Mouse (Mus musculus) lung, embryonic 15.5 days (tissue): ENCODE measurements around the gene Ptgdr2. TPM values are rescaled to one million over a fixed set of nuclear protein-coding genes. Genes with fewer than 3 reads are reported as not detected.
A peak's percentile ranks its signal among the peaks of the same experiment; 100 is the strongest.

Experiments used
- ATAC-seq: fragments of 200-750 bp; cut with Nextera tagmentation; 2 replicates; pipeline ENCODE4 v1.8.0; 2017; ENCODE audit warnings: moderate number of reproducible peaks, borderline replicate concordance; ENCODE audit not compliant: low FRiP score, low TSS enrichment; ENCODE audit errors: extremely low read depth
- H3K27ac ChIP-seq: fragments of 300-500 bp; sonication (generic); 2 replicates; pipeline ENCODE4 v1.5.1; 2015; ENCODE audit warnings: moderate library complexity, mild to moderate bottlenecking, inconsistent platforms
- H3K27me3 ChIP-seq: fragments of 300-500 bp; sonication (generic); 2 replicates; pipeline ENCODE4 v1.6.1; 2015; ENCODE audit warnings: inconsistent platforms
- H3K36me3 ChIP-seq: fragments of 300-500 bp; sonication (generic); 2 replicates; pipeline ENCODE4 v1.6.1; 2015; ENCODE audit warnings: inconsistent platforms
- H3K4me1 ChIP-seq: fragments of 300-500 bp; sonication (generic); 2 replicates; pipeline ENCODE4 v1.6.1; 2015; ENCODE audit warnings: inconsistent platforms
- H3K4me2 ChIP-seq: fragments of 300-500 bp; sonication (generic); 2 replicates; pipeline ENCODE4 v1.6.1; 2015; ENCODE audit warnings: inconsistent platforms, mild to moderate bottlenecking, moderate library complexity
- H3K4me3 ChIP-seq: fragments of 300-500 bp; sonication (generic); 2 replicates; pipeline ENCODE4 v1.5.1; 2015; ENCODE audit warnings: mild to moderate bottlenecking, inconsistent platforms
- H3K9ac ChIP-seq: fragments of 300-500 bp; sonication (generic); 2 replicates; pipeline ENCODE4 v1.6.1; 2015; ENCODE audit warnings: inconsistent platforms
- H3K9me3 ChIP-seq: fragments of 300-500 bp; sonication (generic); 2 replicates; pipeline ENCODE4 v1.6.1; 2016; ENCODE audit warnings: inconsistent platforms
- WGBS: fragments of 180-500 bp; shearing (Covaris S2); methylation state at CpG from one replicate; pipeline ENCODE4 v1.1.7; 2015; 5-methylcytosine and 5-hydroxymethylcytosine counted together
- polyA plus RNA-seq: library from polyadenylated mRNA; unstranded; fragments of >200 nt; fragmentation: Nextera tagmentation; extraction: Ambion mirVana; gene quantifications from 2 replicates; pipeline ENCODE4 v1.2.1, GENCODE M21; 2015

Ptgdr2 gene
- polyA plus RNA-seq, 1 experiment from 2014 or later: 0.09 TPM

DNA sequence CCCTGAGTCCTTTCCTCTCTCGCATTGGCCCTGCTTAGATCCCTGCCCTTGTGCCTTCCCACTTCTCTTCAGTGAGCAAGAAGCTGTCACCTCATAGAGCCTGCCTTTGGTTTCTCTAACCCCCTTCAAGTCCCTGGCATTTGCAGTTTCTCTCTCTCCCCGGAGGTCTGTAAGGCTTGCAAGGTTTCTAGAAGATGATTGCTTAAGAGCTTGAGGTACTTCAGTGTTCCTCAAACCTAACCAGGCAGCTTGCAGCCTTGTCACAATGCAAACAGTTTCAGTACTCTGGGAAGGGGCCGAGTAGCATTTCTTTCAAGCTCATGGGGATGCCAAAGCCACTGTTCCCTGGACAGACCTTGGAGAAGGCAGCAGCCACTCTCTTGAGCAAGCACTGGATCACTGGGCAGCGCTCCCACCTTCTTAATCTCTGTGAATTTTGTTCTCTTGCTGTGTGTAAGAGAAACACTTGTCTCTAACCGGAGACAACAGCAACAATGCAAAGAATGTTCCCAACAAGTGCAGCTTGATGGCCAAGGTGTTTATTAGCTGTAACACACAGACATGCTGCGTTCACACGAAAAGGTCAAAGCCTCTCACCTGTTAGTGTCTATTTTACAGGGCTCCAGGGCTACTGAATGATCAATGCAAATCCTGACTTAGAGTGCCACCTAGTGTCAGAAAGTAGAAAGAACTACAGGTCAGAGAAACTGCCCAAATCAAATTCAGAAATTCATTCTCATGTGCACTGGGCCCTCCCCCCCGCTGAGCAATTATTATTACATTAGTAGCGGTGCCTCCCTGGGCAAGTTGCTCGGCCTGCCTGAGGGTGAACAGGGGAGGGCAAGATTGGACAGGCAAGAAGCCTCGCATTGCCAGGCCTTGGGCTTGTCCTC is 22.4 kb downstream of the Ptgdr2 start:
- ATAC-seq: peak; percentile 66; the same call in 1 of the 2 replicates
- H3K27ac ChIP-seq: peak overlapping the region; percentile 9; the same call in 1 of the 2 replicates
- no peaks in the 10 kb centered on the region for H3K9me3 ChIP-seq
- H3K4me2 ChIP-seq: no peak overlapping the region
- H3K4me1 ChIP-seq: peaks cover 2% of the 10 kb centered on the region; the same call in 1 of the 2 replicates
- no peak overlapping the region for H3K9ac ChIP-seq
- H3K27me3 ChIP-seq: peaks cover 4% of the 10 kb centered on the region; the same call in 1 of the 2 replicates
- 20% methylated on average over 11 of the region's 11 CpGs for WGBS
- H3K36me3 ChIP-seq: no peaks in the 10 kb centered on the region
- H3K4me3 ChIP-seq: no peak overlapping the region

DNA sequence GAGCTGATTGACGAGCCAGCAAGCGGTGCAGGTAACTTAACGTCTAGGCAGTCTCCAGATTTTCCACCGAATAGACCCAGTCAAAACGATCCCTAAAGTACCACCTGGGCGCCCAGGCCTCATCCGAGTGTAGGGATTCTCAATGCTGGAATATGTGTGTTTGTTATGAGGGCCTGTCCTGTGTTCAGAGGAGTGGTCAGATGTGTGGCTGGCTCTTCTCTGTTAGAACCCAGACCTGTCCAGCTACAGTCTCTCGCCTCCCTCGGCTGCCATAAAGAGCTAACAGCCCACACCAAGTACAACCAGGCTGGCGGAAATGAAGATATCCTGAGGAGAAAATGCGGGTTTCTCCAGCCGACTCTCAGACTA is 23.0 kb downstream of the Ptgdr2 start:
- Histone ChIP-seq H3K27me3 (peaks cover 4% of the 10 kb centered on the region; the same call in 1 of the 2 replicates), H3K36me3 (no peaks in the 10 kb centered on the region), H3K9ac (no peak overlapping the region), H3K4me2 (no peak overlapping the region), H3K4me3 (no peak overlapping the region), H3K9me3 (no peaks in the 10 kb centered on the region), H3K4me1 (peaks cover 2% of the 10 kb centered on the region; the same call in 1 of the 2 replicates), H3K27ac (no peak overlapping the region)
- ATAC-seq: 0 out of 2 replicates have a peak, but pooled peaks have one; percentile 28
- 36% methylated on average over 12 of the region's 12 CpGs for WGBS

DNA sequence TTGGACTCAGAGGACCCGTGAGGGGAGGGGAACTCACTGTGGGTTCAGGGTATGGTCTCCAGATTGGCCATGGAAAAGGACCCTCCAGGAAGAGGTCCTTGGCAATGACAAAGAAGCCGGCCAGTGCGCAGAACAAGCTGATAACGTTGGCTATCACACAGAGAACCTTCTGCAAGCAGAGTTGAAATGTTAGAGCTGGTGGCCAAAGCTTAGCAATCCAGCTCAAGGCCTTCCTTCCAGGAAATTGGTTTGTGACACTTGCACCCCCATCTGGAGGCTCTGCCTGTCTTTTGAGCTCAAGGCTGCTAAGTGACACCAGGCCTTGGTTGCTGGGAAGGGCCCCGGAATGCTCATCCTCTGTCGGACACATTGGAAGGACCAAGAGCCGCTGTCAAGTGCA is 28.8 kb downstream of the Ptgdr2 start:
- H3K4me3 ChIP-seq: no peak overlapping the region
- no peak overlapping the region for H3K4me2 ChIP-seq
- H3K9ac ChIP-seq: no peak overlapping the region
- no peak for ATAC-seq
- WGBS: 82% methylated on average over 7 of the region's 7 CpGs
- H3K9me3 ChIP-seq: no peaks in the 10 kb centered on the region
- H3K36me3 ChIP-seq: no peaks in the 10 kb centered on the region
- H3K27ac ChIP-seq: no peak overlapping the region
- H3K4me1 ChIP-seq: no peaks in the 10 kb centered on the region
- H3K27me3 ChIP-seq: no peaks in the 10 kb centered on the region

DNA sequence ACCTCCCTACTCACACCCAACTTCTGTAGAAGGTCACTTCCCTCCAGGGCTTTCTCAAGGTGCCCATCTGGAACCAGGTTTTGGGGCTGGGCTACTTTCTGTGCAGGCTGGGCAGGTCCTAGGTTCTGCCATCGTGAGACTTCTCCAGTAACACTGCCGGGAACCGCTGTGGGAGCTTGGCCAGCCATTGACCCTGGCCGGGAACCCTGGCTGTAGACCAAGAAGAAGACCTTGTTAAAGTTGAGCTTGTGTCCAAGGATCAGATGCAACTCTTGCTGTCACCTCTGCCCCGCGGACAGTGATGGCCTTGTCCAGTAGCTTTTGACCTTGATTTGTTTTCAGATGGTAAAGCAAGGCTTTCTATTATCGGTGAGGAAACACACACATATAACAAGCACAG is 31.6 kb downstream of the Ptgdr2 start:
- Histone ChIP-seq H3K4me3 (no peak overlapping the region), H3K27me3 (no peaks in the 10 kb centered on the region), H3K4me1 (no peaks in the 10 kb centered on the region), H3K9me3 (no peaks in the 10 kb centered on the region), H3K27ac (no peak overlapping the region), H3K4me2 (no peak overlapping the region), H3K9ac (no peak overlapping the region), H3K36me3 (no peaks in the 10 kb centered on the region)
- 82% methylated on average over 7 of the region's 7 CpGs for WGBS
- ATAC-seq: no peak

DNA sequence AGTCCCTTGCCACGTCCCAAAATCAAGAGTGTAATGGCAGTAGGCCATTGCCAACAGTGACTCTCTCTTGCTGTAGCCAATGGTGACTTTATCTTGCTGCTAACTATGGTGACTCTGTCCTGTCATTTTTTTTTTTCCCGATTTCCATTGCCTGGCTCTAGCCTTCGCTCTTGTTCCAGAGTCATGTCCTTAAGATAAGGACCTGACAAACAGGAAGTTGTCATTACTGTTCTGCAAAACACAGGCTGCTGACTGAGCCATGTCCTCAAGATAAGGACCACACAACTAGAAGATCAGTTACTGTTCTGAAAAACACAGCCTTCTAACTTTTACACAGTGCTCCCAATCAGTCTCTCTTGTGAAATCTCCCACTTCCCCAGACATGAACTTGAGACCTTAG is 33.5 kb downstream of the Ptgdr2 start:
- Histone ChIP-seq H3K4me2 (no peak overlapping the region), H3K4me1 (peaks cover 10% of the 10 kb centered on the region), H3K27ac (no peak overlapping the region), H3K36me3 (no peaks in the 10 kb centered on the region), H3K4me3 (no peak overlapping the region), H3K9me3 (no peaks in the 10 kb centered on the region), H3K27me3 (no peaks in the 10 kb centered on the region), H3K9ac (no peak overlapping the region)
- WGBS: 54% methylated on average over 3 of the region's 3 CpGs
- no peak for ATAC-seq

DNA sequence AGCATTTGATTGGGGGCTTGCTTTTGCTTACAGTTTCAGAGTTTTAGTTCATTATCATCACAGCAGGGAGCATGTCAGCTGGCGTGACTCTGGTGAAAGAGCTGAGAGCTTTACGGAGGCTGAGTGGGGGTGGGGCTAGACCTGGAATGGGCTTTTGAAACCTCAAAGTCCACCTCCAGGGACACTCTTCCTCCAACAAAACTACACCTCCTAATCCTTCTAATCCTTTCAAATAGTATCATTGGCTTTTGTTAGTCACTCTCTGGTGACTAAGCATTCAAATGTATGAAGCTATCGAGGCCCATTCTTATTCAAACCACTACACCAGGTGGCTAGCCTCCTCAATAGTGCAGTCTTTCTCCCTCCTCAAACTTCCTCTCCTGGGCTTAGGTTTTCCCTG is 35.7 kb downstream of the Ptgdr2 start:
- no peak overlapping the region for H3K4me2 ChIP-seq
- peaks cover 10% of the 10 kb centered on the region for H3K4me1 ChIP-seq
- H3K36me3 ChIP-seq: no peaks in the 10 kb centered on the region
- no peak overlapping the region for H3K4me3 ChIP-seq
- H3K27ac ChIP-seq: no peak overlapping the region
- WGBS: 65% methylated on average over 3 of the region's 3 CpGs
- no peaks in the 10 kb centered on the region for H3K9me3 ChIP-seq
- ATAC-seq: no peak
- H3K9ac ChIP-seq: no peak overlapping the region
- no peaks in the 10 kb centered on the region for H3K27me3 ChIP-seq

DNA sequence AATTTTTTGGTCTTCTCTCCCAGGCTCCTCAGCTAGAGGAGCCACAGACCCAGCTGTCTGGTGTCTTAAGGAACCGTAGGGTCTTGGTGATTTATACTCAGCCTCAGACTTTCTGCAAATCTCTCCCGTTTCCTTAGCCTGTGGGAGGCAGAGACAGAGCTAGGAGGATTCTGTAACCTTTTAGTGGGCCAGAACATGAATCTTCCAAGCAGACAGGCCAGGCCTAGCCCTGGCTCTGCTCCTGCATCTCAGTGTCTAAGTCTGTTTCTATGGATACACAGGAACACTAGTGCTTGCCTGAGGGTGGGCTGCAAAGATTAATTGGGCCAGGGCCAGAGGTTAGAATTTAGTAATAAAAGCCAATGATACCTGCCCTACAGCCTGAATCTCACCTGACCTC is 36.2 kb downstream of the Ptgdr2 start:
- WGBS: 41% methylated on average over 2 of the region's 2 CpGs
- H3K27ac ChIP-seq: no peak overlapping the region
- H3K9me3 ChIP-seq: no peaks in the 10 kb centered on the region
- H3K4me1 ChIP-seq: peaks cover 10% of the 10 kb centered on the region
- H3K9ac ChIP-seq: no peak overlapping the region
- no peak overlapping the region for H3K4me2 ChIP-seq
- H3K36me3 ChIP-seq: no peaks in the 10 kb centered on the region
- H3K27me3 ChIP-seq: no peaks in the 10 kb centered on the region
- H3K4me3 ChIP-seq: no peak overlapping the region
- no peak for ATAC-seq

DNA sequence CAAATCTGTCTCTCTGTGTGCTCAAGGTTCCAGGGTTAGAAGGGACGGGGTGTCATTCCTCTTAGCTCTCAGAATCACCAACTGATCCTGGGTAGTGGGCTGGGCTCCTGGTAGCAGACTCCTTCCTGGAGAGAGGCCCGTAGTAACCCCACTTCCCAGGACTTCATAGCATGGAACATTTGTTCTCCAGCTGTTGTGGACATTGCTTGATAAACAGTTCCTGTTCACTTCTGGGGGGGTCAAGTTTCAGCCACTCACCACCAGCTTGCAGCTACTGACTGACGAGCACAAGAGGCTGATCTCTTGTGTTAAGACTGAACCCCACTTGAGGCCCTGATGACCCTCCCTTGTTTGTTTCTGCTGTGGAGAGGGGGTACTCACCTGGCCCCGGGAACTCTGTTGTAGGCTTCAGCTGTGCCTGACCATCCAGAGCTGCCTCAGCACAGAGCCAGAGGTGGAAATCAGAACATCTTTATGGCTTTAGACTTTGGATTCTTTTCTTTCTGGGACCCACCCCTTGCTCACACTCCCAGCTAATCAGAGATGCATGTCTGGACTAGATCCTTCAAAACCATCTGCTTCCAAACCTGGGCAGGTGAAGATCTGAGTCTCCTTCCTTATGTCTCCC is 37.4 kb downstream of the Ptgdr2 start, which contains the start of gene Ms4a10:
Gene Ms4a10 (minus strand): TSS at position 433 of the 628 bp plus-strand sequence.
- H3K27ac ChIP-seq: no peak within 1 kb of the TSS
- WGBS: 11% methylated on average over 4 of the region's 4 CpGs
- H3K9me3 ChIP-seq: no peaks in the 10 kb centered on the region
- no peak within 1 kb of the TSS for H3K4me2 ChIP-seq
- no peaks in the 10 kb centered on the region for H3K27me3 ChIP-seq
- H3K36me3 ChIP-seq: no peaks in the 10 kb centered on the region
- ATAC-seq: 0 out of 2 replicates have a peak, but pooled peaks have one; percentile 12
- no peak within 1 kb of the TSS for H3K4me3 ChIP-seq
- peaks cover 12% of the 10 kb centered on the region for H3K4me1 ChIP-seq
- no peak within 1 kb of the TSS for H3K9ac ChIP-seq

DNA sequence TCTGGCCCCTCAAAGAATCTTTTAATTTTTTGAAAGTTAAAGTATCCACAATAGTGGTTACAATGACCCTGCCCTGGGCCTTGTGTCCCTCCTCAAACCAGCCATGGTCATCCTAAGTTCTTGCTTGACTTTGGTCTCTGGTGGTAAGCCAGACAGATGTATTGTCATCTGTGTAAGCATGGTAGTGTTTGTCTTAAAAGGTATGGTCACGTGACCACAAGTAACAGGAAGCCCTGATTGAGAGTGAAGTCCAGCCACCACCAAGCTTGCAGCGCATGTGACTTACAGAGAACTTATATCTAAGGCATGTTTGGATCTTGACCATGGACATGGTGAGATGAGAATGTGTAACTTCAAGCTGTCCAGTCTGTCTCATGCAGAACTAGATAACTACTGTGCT is 38.2 kb downstream of the Ptgdr2 start:
- Histone ChIP-seq H3K4me2 (no peak overlapping the region), H3K27ac (no peak overlapping the region)

DNA sequence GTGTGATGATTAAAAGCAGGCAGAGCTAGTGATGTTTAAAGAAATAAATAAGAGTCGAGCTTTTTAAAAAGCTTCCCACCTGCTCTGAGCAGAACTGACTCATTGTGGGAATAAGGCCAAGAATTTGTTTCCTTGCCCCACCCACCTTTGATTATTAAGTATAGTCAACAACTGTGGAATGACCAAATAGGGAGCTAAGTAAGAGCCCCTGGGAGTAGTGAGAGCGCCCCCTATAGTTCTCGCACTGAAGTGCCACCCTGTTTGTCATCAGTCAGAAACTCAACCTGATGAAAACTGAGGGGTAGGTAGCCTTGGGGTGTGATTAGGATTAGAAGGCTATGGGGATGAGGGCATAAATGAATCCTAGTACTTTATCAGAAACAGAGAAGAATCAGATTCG is 39.4 kb downstream of the Ptgdr2 start:
- Histone ChIP-seq H3K27me3 (no peaks in the 10 kb centered on the region), H3K36me3 (no peaks in the 10 kb centered on the region), H3K9ac (no peak overlapping the region), H3K4me1 (peaks cover 15% of the 10 kb centered on the region), H3K4me3 (no peak overlapping the region), H3K27ac (no peak overlapping the region), H3K9me3 (no peaks in the 10 kb centered on the region), H3K4me2 (no peak overlapping the region)
- 34% methylated on average over 4 of the region's 4 CpGs for WGBS
- ATAC-seq: no peak

More for the DNA sequence above, 38.2 kb downstream of the Ptgdr2 start:
- peaks cover 15% of the 10 kb centered on the region for H3K4me1 ChIP-seq
- no peaks in the 10 kb centered on the region for H3K36me3 ChIP-seq
- 77% methylated on average over 2 of the region's 2 CpGs for WGBS
- H3K9ac ChIP-seq: no peak overlapping the region
- no peaks in the 10 kb centered on the region for H3K9me3 ChIP-seq
- H3K27me3 ChIP-seq: no peaks in the 10 kb centered on the region
- H3K4me3 ChIP-seq: no peak overlapping the region
- no peak for ATAC-seq

DNA sequence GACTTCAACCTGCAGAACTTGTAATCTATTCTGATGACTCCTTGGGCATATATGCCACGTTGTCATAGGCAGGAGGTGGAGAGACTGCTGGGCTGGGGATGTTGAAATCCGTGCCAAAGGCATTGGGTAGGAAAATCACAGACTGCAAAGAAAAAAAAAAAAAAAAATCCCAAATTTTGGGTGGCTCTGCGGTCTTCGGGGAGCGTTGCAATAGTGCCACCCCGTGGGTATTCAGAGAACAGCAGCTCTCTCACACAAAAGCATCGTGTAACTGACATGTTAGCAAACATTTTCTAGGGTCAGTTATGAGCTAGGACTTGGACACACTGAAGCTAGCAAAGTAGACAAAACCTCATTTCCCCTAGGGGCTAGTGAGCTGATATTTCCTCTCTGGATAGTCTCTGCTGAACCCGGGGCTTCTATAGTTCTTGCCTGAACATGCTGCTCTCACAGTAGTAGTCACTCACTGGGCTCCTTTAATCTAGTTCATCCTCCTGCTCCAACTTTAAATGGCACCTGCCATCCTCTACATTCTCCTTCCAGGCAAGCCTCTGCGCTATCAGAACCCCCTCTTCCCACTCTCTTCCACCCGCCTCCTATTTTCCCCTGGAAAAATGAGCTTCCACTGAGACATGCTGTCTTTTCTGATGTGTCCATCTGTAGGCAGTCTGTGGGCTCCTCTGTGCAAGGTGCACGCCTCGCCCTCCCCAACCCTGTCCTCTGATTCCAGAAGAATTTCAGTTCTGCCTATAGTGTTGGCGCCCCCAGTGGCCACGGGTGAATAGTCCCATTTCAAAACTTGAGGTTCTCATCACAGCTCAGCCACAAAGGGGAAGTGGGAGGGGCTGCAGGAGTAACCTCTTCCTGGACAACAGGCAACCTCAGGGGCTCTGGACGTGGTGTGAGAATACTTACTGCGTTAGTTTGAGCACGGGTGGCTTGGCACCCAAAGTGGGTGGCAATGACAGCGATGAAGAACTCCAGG is 42.5 kb downstream of the Ptgdr2 start:
- H3K27me3 ChIP-seq: no peaks in the 10 kb centered on the region
- no peak overlapping the region for H3K27ac ChIP-seq
- peak overlapping the region; percentile 31; the same call in 1 of the 2 replicates for H3K4me2 ChIP-seq
- peaks cover 7% of the 10 kb centered on the region for H3K4me1 ChIP-seq
- no peak overlapping the region for H3K4me3 ChIP-seq
- no peak overlapping the region for H3K9ac ChIP-seq
- H3K36me3 ChIP-seq: no peaks in the 10 kb centered on the region
- WGBS: 11% methylated on average over 18 of the region's 18 CpGs
- peak; percentile 47; the same call in 1 of the 2 replicates for ATAC-seq
- no peaks in the 10 kb centered on the region for H3K9me3 ChIP-seq
